Mouse (Mus musculus) erythroblast, embryonic 14.5 days (primary cell): ENCODE measurements around the gene Lrba. TPM values are rescaled to one million over a fixed set of nuclear protein-coding genes. Genes with fewer than 3 reads are reported as not detected.

Experiments
- H3K27me3 ChIP-seq: 2 replicates; pipeline ENCODE4 v1.6.1; 2012; ENCODE audit warnings: inconsistent platforms; ENCODE audit not compliant: control insufficient read depth
- H3K36me3 ChIP-seq: 2 replicates; pipeline ENCODE4 v1.6.1; 2012; ENCODE audit warnings: mild to moderate bottlenecking, inconsistent platforms; ENCODE audit not compliant: control insufficient read depth
- H3K4me1 ChIP-seq: 2 replicates; pipeline ENCODE4 v1.6.1; 2012; ENCODE audit warnings: inconsistent platforms; ENCODE audit not compliant: control insufficient read depth
- H3K4me3 ChIP-seq: replicated peaks from 2 replicates; pipeline ENCODE3; 2012; ENCODE audit warnings: moderate library complexity, mild to moderate bottlenecking, inconsistent platforms
- H3K9me3 ChIP-seq: 2 replicates; pipeline ENCODE4 v1.6.1; 2012; ENCODE audit warnings: low read length, inconsistent platforms, mixed read lengths; ENCODE audit not compliant: control insufficient read depth
- GATA1 ChIP-seq: IDR thresholded peaks from 2 replicates; pipeline ENCODE4 v1.6.1; 2012; ENCODE audit warnings: low read length, inconsistent platforms, mixed read lengths
- TAL1 ChIP-seq: IDR thresholded peaks from 3 replicates; pipeline ENCODE4 v1.6.1; 2012; ENCODE audit warnings: low read length, inconsistent platforms, mixed read lengths
- polyA plus RNA-seq: library from polyadenylated mRNA; stranded (reverse); fragments of >175 nt; gene quantifications from 2 replicates; pipeline ENCODE4 v1.2.3, GENCODE M21; 2012

Gene Lrba
- polyA plus RNA-seq, 1 experiment, result 2.3 TPM

- no peak for TF ChIP-seq TAL1
- no peak for TF ChIP-seq GATA1
- Histone ChIP-seq H3K9me3 (no peaks in the 10 kb centered on the region), H3K27me3 (no peaks in the 10 kb centered on the region)
Observed at GRCm38 (mm10) chr3:86693553-86693952, 469.1 kb downstream of the Lrba start.

GRCm38 (mm10) chr3:86698947-86699346 lies 474.5 kb downstream of the Lrba start:
- H3K27me3 ChIP-seq, result no peaks in the 10 kb centered on the region
- TF ChIP-seq GATA1, result no peak
- TF ChIP-seq TAL1, result no peak
- H3K4me1 ChIP-seq, result no peaks in the 10 kb centered on the region
- H3K36me3 ChIP-seq, result no peaks in the 10 kb centered on the region
- no peaks in the 10 kb centered on the region for H3K9me3 ChIP-seq
- H3K4me3 ChIP-seq, result no peak overlapping the region

More at GRCm38 (mm10) chr3:86693553-86693952, 469.1 kb downstream of the Lrba start:
- Histone ChIP-seq H3K4me1 (no peaks in the 10 kb centered on the region), H3K36me3 (no peaks in the 10 kb centered on the region), H3K4me3 (no peak overlapping the region)

- TF ChIP-seq TAL1 (no peak), GATA1 (no peak)
- H3K4me1 ChIP-seq, result no peaks in the 10 kb centered on the region
- H3K9me3 ChIP-seq, result no peaks in the 10 kb centered on the region
- no peak overlapping the region for H3K4me3 ChIP-seq
- H3K36me3 ChIP-seq, result no peaks in the 10 kb centered on the region
- no peaks in the 10 kb centered on the region for H3K27me3 ChIP-seq
Observed at GRCm38 (mm10) chr3:86701163-86701563, 476.7 kb downstream of the Lrba start.

- Histone ChIP-seq H3K27me3 (no peaks in the 10 kb centered on the region), H3K4me3 (no peak overlapping the region), H3K4me1 (no peaks in the 10 kb centered on the region), H3K36me3 (no peaks in the 10 kb centered on the region), H3K9me3 (no peaks in the 10 kb centered on the region)
- TF ChIP-seq GATA1, result no peak
- no peak for TF ChIP-seq TAL1
Observed at GRCm38 (mm10) chr3:86709472-86709871, 485.0 kb downstream of the Lrba start.

GRCm38 (mm10) chr3:86711530-86711929 lies 487.1 kb downstream of the Lrba start:
- H3K4me1 ChIP-seq, result no peaks in the 10 kb centered on the region
- no peaks in the 10 kb centered on the region for H3K27me3 ChIP-seq
- no peak overlapping the region for H3K4me3 ChIP-seq
- no peaks in the 10 kb centered on the region for H3K9me3 ChIP-seq
- H3K36me3 ChIP-seq, result no peaks in the 10 kb centered on the region
- TF ChIP-seq GATA1 (no peak), TAL1 (no peak)

GRCm38 (mm10) chr3:86712758-86713157 lies 488.3 kb downstream of the Lrba start:
- H3K27me3 ChIP-seq, result no peaks in the 10 kb centered on the region
- no peaks in the 10 kb centered on the region for H3K36me3 ChIP-seq
- no peaks in the 10 kb centered on the region for H3K9me3 ChIP-seq
- H3K4me3 ChIP-seq, result no peak overlapping the region
- no peaks in the 10 kb centered on the region for H3K4me1 ChIP-seq
- no peak for TF ChIP-seq TAL1

GRCm38 (mm10) chr3:86714446-86714845 lies 490.0 kb downstream of the Lrba start:
- H3K27me3 ChIP-seq, result no peaks in the 10 kb centered on the region
- H3K9me3 ChIP-seq, result no peaks in the 10 kb centered on the region
- no peak for TF ChIP-seq GATA1
- no peak for TF ChIP-seq TAL1
- no peak overlapping the region for H3K4me3 ChIP-seq
- H3K4me1 ChIP-seq, result no peaks in the 10 kb centered on the region
- no peaks in the 10 kb centered on the region for H3K36me3 ChIP-seq

- no peaks in the 10 kb centered on the region for H3K36me3 ChIP-seq
- H3K4me1 ChIP-seq, result no peaks in the 10 kb centered on the region
- TF ChIP-seq GATA1, result no peak
- no peak for TF ChIP-seq TAL1
- H3K27me3 ChIP-seq, result no peaks in the 10 kb centered on the region
- H3K4me3 ChIP-seq, result no peak overlapping the region
- H3K9me3 ChIP-seq, result no peaks in the 10 kb centered on the region
Observed at GRCm38 (mm10) chr3:86723415-86724298, 499.2 kb downstream of the Lrba start.

GRCm38 (mm10) chr3:86725113-86725512 lies 500.6 kb downstream of the Lrba start:
- H3K27me3 ChIP-seq, result no peaks in the 10 kb centered on the region
- no peaks in the 10 kb centered on the region for H3K9me3 ChIP-seq
- no peak overlapping the region for H3K4me3 ChIP-seq
- no peaks in the 10 kb centered on the region for H3K36me3 ChIP-seq
- TF ChIP-seq GATA1 (no peak), TAL1 (no peak)
- no peaks in the 10 kb centered on the region for H3K4me1 ChIP-seq
